Mouse (Mus musculus) stomach, postnatal 0 days (tissue): ENCODE measurements at regions not wholly inside any gene's neighbourhood (a gene's known extent, or its start where the extent isn't known, plus 50 kb on each side); places are given as distances from the start of the nearest gene placed in this dataset.

Source experiments
- ATAC-seq: fragments of 200-750 bp; cut with Nextera tagmentation; 2 replicates; pipeline ENCODE4 v1.8.0; 2017; ENCODE audit not compliant: low FRiP score, low TSS enrichment
- DNase-seq: peaks from one replicate; pipeline ENCODE4 v3.0.0-alpha.2; 2016; ENCODE audit warnings: low spot score
- H3K27ac ChIP-seq: fragments of 300-500 bp; sonication (generic); replicated peaks from 2 replicates; pipeline ENCODE4 v1.5.1; 2014; ENCODE audit warnings: mild to moderate bottlenecking, control low read depth
- H3K27me3 ChIP-seq: fragments of 300-500 bp; sonication (generic); 2 replicates; pipeline ENCODE4 v1.6.1; 2014; ENCODE audit warnings: low read length; ENCODE audit not compliant: control insufficient read depth, insufficient read depth
- H3K36me3 ChIP-seq: fragments of 300-500 bp; sonication (generic); 2 replicates; pipeline ENCODE4 v1.6.1; 2014; ENCODE audit warnings: low read length, mixed read lengths; ENCODE audit not compliant: control insufficient read depth, insufficient read depth
- H3K4me1 ChIP-seq: fragments of 300-500 bp; sonication (generic); replicated peaks from 2 replicates; pipeline ENCODE4 v1.6.1; 2014; ENCODE audit warnings: antibody characterized with exemption; ENCODE audit not compliant: control insufficient read depth, insufficient read depth
- H3K4me2 ChIP-seq: fragments of 300-500 bp; sonication (generic); replicated peaks from 2 replicates; pipeline ENCODE4 v1.6.1; 2014; ENCODE audit warnings: low read depth, mild to moderate bottlenecking, control low read depth, moderate library complexity
- H3K4me3 ChIP-seq: fragments of 300-500 bp; sonication (generic); 2 replicates; pipeline ENCODE4 v1.5.1; 2014; ENCODE audit warnings: low read depth, low read length, control low read depth
- H3K9ac ChIP-seq: fragments of 300-500 bp; sonication (generic); 2 replicates; pipeline ENCODE4 v1.6.1; 2014; ENCODE audit warnings: mild to moderate bottlenecking, low read length, control low read depth, mixed read lengths
- H3K9me3 ChIP-seq: fragments of 300-500 bp; sonication (generic); 2 replicates; pipeline ENCODE4 v1.6.1; 2016; ENCODE audit warnings: low read length; ENCODE audit not compliant: control insufficient read depth
- CTCF ChIP-seq: IDR thresholded peaks from 2 replicates; pipeline ENCODE4 v1.5.1; 2016; ENCODE audit warnings: antibody characterized with exemption, low read depth, mild to moderate bottlenecking, moderate library complexity
- EP300 ChIP-seq: optimal IDR thresholded peaks from 2 replicates; pipeline ENCODE3; 2016; ENCODE audit warnings: antibody characterized with exemption
- WGBS: fragments of 180-500 bp; shearing (Covaris S2); extraction: QIAGEN DNeasy Blood & Tissue Kit; methylation state at CpG from one replicate; pipeline ENCODE4 v1.1.7; 2014; 5-methylcytosine and 5-hydroxymethylcytosine counted together

DNA sequence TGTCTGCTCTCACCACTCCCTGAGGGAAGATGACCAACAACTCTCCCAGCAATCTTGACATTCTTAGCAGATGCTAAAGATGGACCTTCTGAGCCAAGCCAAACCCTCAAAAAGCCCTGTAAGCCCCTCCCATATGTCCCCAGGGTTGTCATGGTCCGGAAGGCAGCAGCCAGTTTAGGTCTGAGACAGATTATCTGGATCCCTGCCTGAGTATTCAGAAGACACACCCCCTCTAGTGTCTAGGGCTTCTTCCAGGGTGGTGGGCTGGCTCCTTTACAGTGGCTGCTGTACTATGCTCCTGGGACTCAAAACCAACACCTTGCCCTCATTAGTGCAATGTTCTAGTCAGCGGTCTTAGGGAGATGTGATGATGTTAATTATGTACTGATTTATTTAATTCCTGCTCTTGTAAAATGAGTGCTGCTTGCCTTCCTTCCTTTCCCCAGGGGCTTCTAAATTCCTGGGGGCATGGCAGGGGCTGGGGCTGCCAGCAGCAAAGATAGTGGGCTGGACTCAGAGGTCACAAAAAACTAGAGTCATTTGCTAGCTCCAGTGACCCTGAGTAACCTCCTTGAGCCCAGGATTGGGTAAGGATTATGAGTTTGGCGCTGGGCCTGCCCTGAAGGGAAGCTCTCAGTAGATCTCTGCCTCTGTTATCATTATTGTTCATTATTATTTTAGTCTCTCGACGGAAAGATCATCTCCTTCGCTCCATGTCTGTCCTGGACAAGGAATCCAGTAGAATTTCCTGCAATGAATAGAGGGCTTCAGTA, 146.0 kb upstream of the 1600014C23Rik start:
- Histone ChIP-seq H3K9ac (no peak overlapping the region), H3K9me3 (no peaks in the 10 kb centered on the region), H3K4me1 (no peaks in the 10 kb centered on the region), H3K27me3 (no peaks in the 10 kb centered on the region), H3K36me3 (no peaks in the 10 kb centered on the region), H3K4me3 (no peak overlapping the region), H3K4me2 (no peak overlapping the region), H3K27ac (no peak overlapping the region)
- TF ChIP-seq CTCF (no peak), EP300 (no peak)
- ATAC-seq (no peak), DNase-seq (no peak)
- 70% methylated on average over 6 of the region's 6 CpGs for WGBS

- H3K36me3 ChIP-seq = no peaks in the 10 kb centered on the region
- DNase-seq (no peak), ATAC-seq (no peak)
- H3K27ac ChIP-seq = no peak overlapping the region
- H3K9ac ChIP-seq = no peak overlapping the region
- no peaks in the 10 kb centered on the region for H3K9me3 ChIP-seq
- WGBS = 87% methylated on average over 6 of the region's 6 CpGs
- no peak overlapping the region for H3K4me2 ChIP-seq
- no peak overlapping the region for H3K4me3 ChIP-seq
- H3K4me1 ChIP-seq = 0 out of 2 replicates have a peak, but pooled peaks cover 3% of the 10 kb centered on the region
- TF ChIP-seq CTCF (peak; percentile 47), EP300 (no peak)
- no peaks in the 10 kb centered on the region for H3K27me3 ChIP-seq
Observed at GRCm38 (mm10) chr17:45878394-45878793, 144.8 kb upstream of the 1600014C23Rik start.

DNA sequence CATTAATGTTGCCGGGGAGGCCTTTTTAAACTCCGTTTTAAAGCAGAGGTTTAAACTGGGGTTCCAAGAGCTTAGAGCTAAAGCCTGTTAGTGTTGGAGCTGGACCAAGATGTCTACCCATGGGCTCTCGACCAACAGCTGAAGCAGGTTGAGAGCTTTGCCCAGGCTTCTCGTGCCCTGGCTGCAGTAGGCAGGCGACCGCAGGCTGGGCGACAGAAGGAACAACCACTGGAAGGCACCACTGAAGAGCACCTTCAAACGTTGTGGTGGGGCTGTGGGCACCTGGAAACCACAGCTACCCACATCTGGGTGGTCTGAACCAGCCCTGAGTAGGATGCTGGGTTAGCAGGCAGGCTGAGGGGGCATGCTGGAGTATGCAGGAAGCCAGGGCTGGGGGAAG, 141.7 kb upstream of the 1600014C23Rik start:
- no peak for DNase-seq
- Histone ChIP-seq H3K9me3 (no peaks in the 10 kb centered on the region), H3K4me3 (no peak overlapping the region), H3K27ac (no peak overlapping the region), H3K36me3 (no peaks in the 10 kb centered on the region), H3K4me2 (no peak overlapping the region), H3K9ac (no peak overlapping the region), H3K4me1 (0 out of 2 replicates have a peak, but pooled peaks cover 3% of the 10 kb centered on the region), H3K27me3 (no peaks in the 10 kb centered on the region)
- TF ChIP-seq EP300 = no peak
- no peak for TF ChIP-seq CTCF
- ATAC-seq = no peak
- WGBS = 75% methylated on average over 8 of the region's 8 CpGs

GRCm38 (mm10) chr17:45873996-45874395, 140.4 kb upstream of the 1600014C23Rik start:
- no peak overlapping the region for H3K4me3 ChIP-seq
- TF ChIP-seq EP300 = no peak
- TF ChIP-seq CTCF = no peak
- no peak for ATAC-seq

GRCm38 (mm10) chr17:45873200-45873955, 139.7 kb upstream of the 1600014C23Rik start:
- Histone ChIP-seq H3K4me1 (0 out of 2 replicates have a peak, but pooled peaks cover 3% of the 10 kb centered on the region), H3K9ac (no peak overlapping the region), H3K27ac (peak overlapping the region; percentile 53; the same call in 1 of the 2 replicates), H3K27me3 (no peaks in the 10 kb centered on the region), H3K9me3 (no peaks in the 10 kb centered on the region), H3K36me3 (no peaks in the 10 kb centered on the region), H3K4me3 (no peak overlapping the region), H3K4me2 (peak overlapping the region; percentile 29; the same call in 1 of the 2 replicates)
- WGBS = 13% methylated on average over 21 of the region's 21 CpGs
- DNase-seq (peak; percentile 85), ATAC-seq (peak; percentile 72)
- TF ChIP-seq CTCF (no peak), EP300 (no peak)

More at GRCm38 (mm10) chr17:45873996-45874395, 140.4 kb upstream of the 1600014C23Rik start:
- Histone ChIP-seq H3K36me3 (no peaks in the 10 kb centered on the region), H3K4me2 (peak overlapping the region; percentile 29; the same call in 1 of the 2 replicates), H3K4me1 (0 out of 2 replicates have a peak, but pooled peaks cover 3% of the 10 kb centered on the region), H3K27me3 (no peaks in the 10 kb centered on the region), H3K9me3 (no peaks in the 10 kb centered on the region), H3K9ac (no peak overlapping the region), H3K27ac (0 out of 2 replicates have a peak overlapping the region, but pooled peaks have one; percentile 24)
- no peak for DNase-seq
- 35% methylated on average over 8 of the region's 8 CpGs for WGBS
